Mouse (Mus musculus) frontal cortex, postnatal 36 days (tissue): ENCODE data around the gene Trip6.

Experiments used
- DNase-seq, 2 experiments: peaks; one replicate each; pipeline ENCODE4 v3.0.0; 2022; ENCODE audit warnings: low spot score in 2 of 2

The Trip6 gene

GRCm38 (mm10) chr5:137338663-137339289 is 24.6 kb upstream of the Trip6 start:
- DNase-seq, result no peak

- peak; percentile 86 to 90 for DNase-seq
Measured at GRCm38 (mm10) chr5:137338256-137338655, 24.1 kb upstream of the Trip6 start.

GRCm38 (mm10) chr5:137337190-137337589 is 23.0 kb upstream of the Trip6 start:
- DNase-seq, result no peak

DNA sequence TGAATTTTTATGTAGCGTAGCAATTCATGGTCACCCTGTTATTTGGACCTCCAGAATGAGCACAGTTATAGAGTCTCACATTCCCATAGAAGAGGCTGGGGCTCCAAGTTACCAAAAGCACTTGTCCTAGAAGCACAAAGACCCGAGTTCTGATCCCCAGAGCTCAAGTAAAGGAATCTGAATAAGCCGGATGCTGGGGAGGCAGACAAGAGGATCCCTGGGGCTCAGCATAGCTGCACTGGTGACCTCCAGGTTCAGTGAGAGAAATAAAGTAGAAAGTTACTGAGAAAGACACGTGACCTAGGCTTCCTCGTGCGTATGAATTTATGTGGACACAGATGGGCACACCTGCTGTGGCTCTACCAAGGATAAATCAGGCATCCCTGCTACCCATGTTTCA is 20.9 kb upstream of the Trip6 start:
- no peak for DNase-seq

DNA sequence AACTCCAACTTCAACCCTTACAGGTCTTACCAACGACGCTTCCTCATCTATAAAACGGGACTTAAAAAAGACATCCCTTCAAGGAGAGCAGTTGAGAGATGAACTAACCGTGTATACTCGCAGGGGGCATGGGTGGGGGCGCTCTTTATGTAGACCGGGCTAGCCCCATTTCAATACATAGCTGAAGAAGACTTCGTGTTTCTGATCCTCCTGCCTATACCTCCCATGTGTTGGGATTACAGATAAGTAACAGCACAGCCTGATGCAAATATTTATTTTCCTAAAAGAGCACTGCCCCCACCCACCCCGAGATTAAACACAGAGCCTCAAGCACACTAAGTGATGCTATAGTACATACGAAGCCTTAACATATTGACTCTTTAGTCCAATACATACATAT is 20.1 kb upstream of the Trip6 start:
- no peak for DNase-seq

DNA sequence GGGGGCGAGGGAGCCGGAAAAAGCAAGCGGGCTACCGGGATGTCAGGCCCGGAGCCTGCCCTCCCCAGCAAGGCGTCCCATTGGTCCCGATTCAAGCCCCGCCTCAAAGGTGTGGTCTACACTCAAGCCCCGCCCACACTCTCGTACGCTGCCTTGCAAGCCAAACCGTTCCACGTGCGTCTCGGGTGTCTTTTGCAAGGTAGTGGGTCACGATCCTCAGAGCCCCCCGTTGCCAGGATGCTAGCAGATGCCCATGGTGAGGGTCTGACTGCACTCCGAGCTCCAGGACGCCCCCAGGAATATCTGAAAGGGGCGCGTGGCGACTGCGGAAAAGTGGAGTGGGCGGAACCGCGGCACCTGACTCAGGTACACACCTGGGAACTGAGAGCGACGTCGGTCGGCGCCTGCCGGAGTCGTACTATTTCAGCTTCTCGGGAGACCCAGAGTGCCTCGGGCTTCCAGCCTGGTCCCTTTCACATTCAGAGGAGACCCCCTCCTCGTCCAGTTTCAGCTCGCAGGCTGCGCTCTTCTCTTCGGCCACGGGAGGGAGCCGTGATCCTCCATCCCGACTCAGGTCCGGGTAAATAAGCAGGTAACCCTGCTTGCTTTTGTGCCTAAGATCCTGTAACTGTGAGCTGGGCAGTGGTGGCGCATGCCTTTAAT is 19.4 kb upstream of the Trip6 start, which contains the start of gene Slc12a9:
Gene Slc12a9, minus strand, starts transcription at position 86 of the 663 bp plus-strand sequence.
- DNase-seq, result peak; percentile 88 to 92

- no peak for DNase-seq
Measured at GRCm38 (mm10) chr5:137332857-137333511, 18.8 kb upstream of the Trip6 start.

GRCm38 (mm10) chr5:137330910-137331309 is 16.7 kb upstream of the Trip6 start:
- DNase-seq, result no peak

DNA sequence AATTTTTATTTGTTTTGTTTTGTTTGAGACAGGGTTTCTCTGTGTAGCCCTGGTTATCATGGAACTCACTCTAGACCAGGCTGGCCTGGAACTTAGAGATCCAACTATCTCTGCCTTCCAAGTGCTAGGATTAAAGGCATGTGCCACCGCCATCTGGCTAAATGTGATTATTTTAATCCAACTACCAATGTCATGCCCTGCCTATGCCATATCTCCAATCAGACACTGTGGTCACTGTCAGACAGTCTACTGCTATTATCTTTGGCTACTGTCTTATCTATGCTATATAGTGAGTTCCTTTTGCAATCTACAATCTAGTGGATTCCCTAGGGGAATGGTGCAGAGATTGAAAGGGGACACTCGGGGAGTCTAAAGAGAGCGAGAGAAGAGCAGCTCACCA is 6.8 kb upstream of the Trip6 start:
- no peak for DNase-seq

DNA sequence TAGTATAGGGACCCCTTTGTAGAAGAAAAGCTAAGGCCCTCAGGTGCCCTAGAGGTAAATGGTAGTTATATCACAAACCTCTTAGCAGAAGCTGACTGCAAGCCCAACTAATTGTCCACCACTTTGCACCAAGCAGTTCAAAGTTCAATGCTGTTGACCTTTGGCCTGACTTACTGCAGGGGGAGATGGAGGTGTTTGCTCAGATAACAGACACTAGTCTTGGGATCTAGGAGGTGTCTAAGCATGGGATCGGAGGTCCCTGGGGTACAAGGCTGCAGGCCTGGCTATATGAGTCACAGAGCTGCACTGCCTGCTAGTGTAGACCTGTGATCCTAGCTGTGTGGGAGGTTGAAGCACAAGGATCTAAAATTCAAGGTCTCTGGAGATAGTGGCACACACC is 4.4 kb upstream of the Trip6 start:
- DNase-seq, result no peak

DNA sequence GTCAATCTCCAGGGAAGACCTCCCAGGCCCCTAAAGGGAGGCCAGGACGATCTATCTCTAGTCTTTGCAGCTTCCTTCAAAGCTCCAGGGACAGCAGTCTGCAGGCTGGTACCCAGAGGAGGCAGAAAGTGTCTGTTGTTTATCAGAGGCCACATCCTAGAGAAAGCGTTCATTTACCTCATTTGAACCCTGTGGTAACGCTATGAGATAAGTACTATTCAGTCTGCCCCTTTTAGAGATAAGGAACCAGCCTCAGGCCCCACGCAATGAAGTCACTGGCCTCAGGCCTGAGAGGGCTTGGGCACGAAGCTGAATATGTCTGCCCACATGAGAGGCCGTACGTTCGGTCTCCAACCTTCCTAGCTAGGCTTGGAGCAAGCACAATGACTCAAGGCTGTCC is 3.2 kb upstream of the Trip6 start:
- DNase-seq, result no peak

- DNase-seq, result no peak
Measured at GRCm38 (mm10) chr5:137315084-137315903, 1.1 kb upstream of the Trip6 start.

DNA sequence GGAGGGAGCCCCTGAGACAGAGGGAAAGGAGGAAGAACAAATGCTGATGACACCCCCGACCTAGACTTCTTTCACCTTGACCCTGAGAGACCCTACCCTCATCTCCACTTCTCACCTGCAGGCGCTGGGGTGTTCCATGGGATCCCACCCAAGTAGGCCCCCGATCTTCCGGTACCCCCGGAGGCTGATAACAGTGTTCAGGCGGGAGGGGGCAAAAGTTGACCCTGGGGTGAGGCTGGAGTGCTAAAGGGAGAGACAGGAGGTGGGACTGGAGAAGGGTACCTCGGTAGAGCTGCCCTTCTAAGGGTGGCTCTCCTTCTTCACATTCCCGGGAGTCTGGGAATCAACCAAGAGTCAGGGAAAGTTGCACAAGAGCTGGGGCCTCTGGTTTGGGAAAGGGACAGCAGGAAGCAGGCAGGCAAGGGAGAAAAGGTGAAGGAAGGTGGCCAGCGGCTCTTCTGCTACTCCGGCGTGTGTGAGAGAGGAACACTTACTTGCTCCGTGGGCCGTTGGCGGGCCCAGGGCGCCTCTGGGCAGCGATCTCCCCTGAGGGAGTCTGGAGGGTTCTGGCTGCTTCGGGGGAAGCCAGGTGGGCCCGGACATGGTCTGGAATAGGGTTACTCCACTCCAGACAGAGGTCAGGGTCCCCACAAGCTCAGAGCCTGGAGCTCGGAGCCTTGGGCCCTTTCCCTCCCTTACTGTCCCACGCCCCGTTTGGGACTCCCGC is 575 bp downstream of the Trip6 start:
- no peak for DNase-seq

- no peak for DNase-seq
Measured at GRCm38 (mm10) chr5:137308356-137308755, 5.8 kb downstream of the Trip6 start.

DNA sequence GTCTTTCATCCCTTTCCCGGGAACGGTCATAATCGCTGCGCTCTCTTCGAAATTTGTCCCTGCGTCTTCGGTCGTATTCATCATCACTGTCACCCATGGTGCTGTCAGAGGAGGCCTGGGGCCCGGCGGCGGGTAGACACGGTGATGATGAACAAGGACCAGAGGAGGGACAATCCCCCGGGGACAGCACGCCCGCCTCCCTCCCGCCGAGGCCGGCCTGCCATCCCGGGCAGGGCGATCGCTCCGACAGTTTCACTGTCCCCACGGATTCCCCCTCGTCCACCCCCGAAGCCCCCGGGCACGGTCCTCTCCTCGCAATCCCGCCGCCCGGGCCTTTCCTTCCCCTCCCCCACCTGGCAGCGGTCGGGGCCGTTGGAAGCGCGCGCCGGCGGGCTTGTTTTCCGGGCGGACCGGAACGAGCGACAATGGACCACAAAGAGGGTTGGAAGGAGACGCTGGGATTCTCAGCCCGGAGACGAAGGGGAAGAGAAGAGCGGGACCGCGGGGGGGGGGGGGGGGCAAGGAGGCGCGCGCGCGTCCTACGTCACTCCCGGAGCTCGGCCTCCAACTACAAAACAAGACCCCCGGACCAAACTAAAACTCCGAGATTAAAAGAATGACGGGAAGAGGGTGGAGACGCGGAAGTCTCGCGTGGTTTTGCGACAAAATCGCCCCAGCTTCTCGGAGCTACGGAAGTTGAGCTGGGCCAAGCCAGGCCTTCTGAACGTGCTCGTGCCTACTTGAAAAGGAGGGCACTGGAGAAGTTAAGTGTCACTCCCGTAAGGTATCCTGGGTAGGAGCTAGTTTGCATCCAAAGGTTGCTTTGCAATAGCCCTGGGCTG is 6.9 kb downstream of the Trip6 start, which contains the start of gene Srrt:
Gene Srrt, minus strand, starts transcription at position 604 of the 842 bp plus-strand sequence.
- peak; percentile 91 to 94 for DNase-seq

GRCm38 (mm10) chr5:137306439-137307005 is 7.7 kb downstream of the Trip6 start:
- no peak for DNase-seq

GRCm38 (mm10) chr5:137305822-137306221 is 8.4 kb downstream of the Trip6 start:
- peak in 1 of 2 experiments; percentile 45 for DNase-seq

DNA sequence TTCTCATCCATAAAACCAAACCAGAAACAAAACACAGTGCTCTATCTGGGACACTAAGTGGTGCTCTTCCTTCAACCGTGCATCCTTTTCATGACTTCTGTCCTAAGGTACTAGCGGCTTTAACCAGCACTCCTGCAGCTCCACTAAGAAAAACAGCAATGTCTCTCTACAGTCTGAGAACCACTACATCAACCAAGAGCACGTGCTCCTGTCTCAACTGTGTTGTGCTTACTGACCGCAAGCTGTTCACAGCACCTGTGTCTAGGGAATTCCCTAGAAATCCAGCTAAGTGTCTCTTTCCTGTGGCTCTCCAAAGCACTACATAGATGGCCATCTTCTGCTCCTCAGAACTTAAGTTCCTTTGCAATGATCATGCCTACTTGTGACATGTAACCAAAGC is 9.4 kb downstream of the Trip6 start:
- DNase-seq, result no peak

GRCm38 (mm10) chr5:137304165-137304564 is 10.0 kb downstream of the Trip6 start:
- no peak for DNase-seq

GRCm38 (mm10) chr5:137303609-137304008 is 10.6 kb downstream of the Trip6 start:
- DNase-seq, result no peak
